Mouse (Mus musculus) liver, embryonic 12.5 days (tissue): ENCODE measurements around the gene Fgf2. TPM values are rescaled to one million over a fixed set of nuclear protein-coding genes. Genes with fewer than 3 reads are reported as not detected.

Experiments used
- ATAC-seq: fragments of 200-750 bp; cut with Nextera tagmentation; 2 replicates; pipeline ENCODE4 v1.8.0; 2017; ENCODE audit warnings: moderate number of reproducible peaks, mild to moderate bottlenecking, moderate library complexity
- H3K27ac ChIP-seq: fragments of 300-500 bp; sonication (generic); 2 replicates; pipeline ENCODE4 v1.5.1; 2016; ENCODE audit warnings: mild to moderate bottlenecking
- H3K27me3 ChIP-seq: fragments of 300-500 bp; sonication (generic); replicated peaks from 2 replicates; pipeline ENCODE4 v1.6.1; 2016; ENCODE audit warnings: mild to moderate bottlenecking, moderate library complexity
- H3K36me3 ChIP-seq: fragments of 300-500 bp; sonication (generic); 2 replicates; pipeline ENCODE4 v1.6.1; 2016; ENCODE audit warnings: mild to moderate bottlenecking, moderate library complexity
- H3K4me1 ChIP-seq: fragments of 300-500 bp; sonication (generic); 2 replicates; pipeline ENCODE4 v1.6.1; 2016
- H3K4me2 ChIP-seq: fragments of 300-500 bp; sonication (generic); 2 replicates; pipeline ENCODE4 v1.6.1; 2016; ENCODE audit warnings: mild to moderate bottlenecking, moderate library complexity
- H3K4me3 ChIP-seq: fragments of 300-500 bp; sonication (generic); 2 replicates; pipeline ENCODE4 v1.5.1; 2016; ENCODE audit warnings: mild to moderate bottlenecking, moderate library complexity
- H3K9ac ChIP-seq: fragments of 300-500 bp; sonication (generic); 2 replicates; pipeline ENCODE4 v1.6.1; 2016; ENCODE audit warnings: mild to moderate bottlenecking, moderate library complexity
- H3K9me3 ChIP-seq: fragments of 300-500 bp; sonication (generic); replicated peaks from 2 replicates; pipeline ENCODE4 v1.6.1; 2016; ENCODE audit warnings: mild to moderate bottlenecking, moderate library complexity
- WGBS: fragments of 180-500 bp; shearing (Covaris S2); methylation state at CpG from one replicate; pipeline ENCODE4 v1.1.7; 2016; ENCODE audit not compliant: insufficient replicate concordance; 5-methylcytosine and 5-hydroxymethylcytosine counted together
- polyA plus RNA-seq: library from polyadenylated mRNA; unstranded; fragments of >200 nt; fragmentation: Nextera tagmentation; extraction: Ambion mirVana; gene quantifications from 2 replicates; pipeline ENCODE4 v1.2.1, GENCODE M21; 2016

Gene Fgf2
- polyA plus RNA-seq, 1 experiment from 2014 or later = 0.30 TPM

- Histone ChIP-seq H3K27me3 (no peaks in the 10 kb centered on the region), H3K4me2 (no peak overlapping the region), H3K9me3 (no peaks in the 10 kb centered on the region), H3K4me1 (no peaks in the 10 kb centered on the region), H3K4me3 (no peak overlapping the region), H3K27ac (no peak overlapping the region), H3K36me3 (no peaks in the 10 kb centered on the region), H3K9ac (no peak overlapping the region)
- 76% methylated on average over 5 of the region's 5 CpGs for WGBS
- ATAC-seq = no peak
Measured at GRCm38 (mm10) chr3:37396930-37397608, 48.9 kb downstream of the Fgf2 start.

GRCm38 (mm10) chr3:37397646-37398045 lies 49.5 kb downstream of the Fgf2 start:
- ATAC-seq = no peak
- WGBS = 59% methylated on average over 3 of the region's 3 CpGs
- Histone ChIP-seq H3K36me3 (no peaks in the 10 kb centered on the region), H3K4me3 (no peak overlapping the region), H3K9ac (no peak overlapping the region), H3K27me3 (no peaks in the 10 kb centered on the region), H3K4me1 (no peaks in the 10 kb centered on the region), H3K4me2 (no peak overlapping the region), H3K9me3 (no peaks in the 10 kb centered on the region), H3K27ac (no peak overlapping the region)

- no peak overlapping the region for H3K4me3 ChIP-seq
- no peaks in the 10 kb centered on the region for H3K4me1 ChIP-seq
- no peaks in the 10 kb centered on the region for H3K27me3 ChIP-seq
- no peak overlapping the region for H3K27ac ChIP-seq
- H3K9me3 ChIP-seq = no peaks in the 10 kb centered on the region
- no peak for ATAC-seq
- 64% methylated on average over 7 of the region's 7 CpGs for WGBS
- no peaks in the 10 kb centered on the region for H3K36me3 ChIP-seq
- no peak overlapping the region for H3K4me2 ChIP-seq
- no peak overlapping the region for H3K9ac ChIP-seq
Measured at GRCm38 (mm10) chr3:37398661-37399395, 50.7 kb downstream of the Fgf2 start.

GRCm38 (mm10) chr3:37401729-37402610 lies 53.8 kb downstream of the Fgf2 start:
- Histone ChIP-seq H3K4me3 (no peak overlapping the region), H3K27me3 (no peaks in the 10 kb centered on the region), H3K9me3 (no peaks in the 10 kb centered on the region), H3K27ac (no peak overlapping the region), H3K4me1 (no peaks in the 10 kb centered on the region), H3K4me2 (no peak overlapping the region), H3K36me3 (no peaks in the 10 kb centered on the region; the same call in 1 of the 2 replicates), H3K9ac (no peak overlapping the region)
- 69% methylated on average over 11 of the region's 11 CpGs for WGBS
- no peak for ATAC-seq

DNA sequence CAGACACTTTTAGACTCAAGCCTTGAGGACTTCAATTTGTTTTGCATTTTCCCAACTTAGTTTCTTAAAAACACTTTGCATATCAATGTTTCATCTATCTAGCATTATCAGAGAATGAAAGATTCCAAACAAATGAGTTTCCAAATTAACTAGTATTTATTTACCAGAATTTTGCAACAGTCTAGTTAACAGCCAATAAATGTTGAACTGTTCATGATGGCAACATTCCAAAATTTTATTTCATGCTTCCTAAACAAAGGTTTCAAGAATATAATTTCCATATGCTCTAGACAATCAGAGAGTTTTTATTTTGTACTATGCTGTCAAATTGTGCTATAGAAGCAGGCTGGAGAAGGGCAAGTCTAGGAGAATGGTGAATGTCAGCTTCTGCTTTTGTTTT lies 59.5 kb downstream of the Fgf2 start:
- ATAC-seq = no peak
- no peak overlapping the region for H3K27ac ChIP-seq
- H3K4me1 ChIP-seq = no peaks in the 10 kb centered on the region
- no peaks in the 10 kb centered on the region for H3K27me3 ChIP-seq
- no peak overlapping the region for H3K4me3 ChIP-seq
- H3K4me2 ChIP-seq = no peak overlapping the region
- no peaks in the 10 kb centered on the region; the same call in 1 of the 2 replicates for H3K36me3 ChIP-seq
- no peaks in the 10 kb centered on the region for H3K9me3 ChIP-seq
- no peak overlapping the region for H3K9ac ChIP-seq

GRCm38 (mm10) chr3:37413446-37413845 lies 65.3 kb downstream of the Fgf2 start:
- H3K4me3 ChIP-seq = no peak overlapping the region
- H3K4me2 ChIP-seq = no peak overlapping the region
- no peak overlapping the region for H3K9ac ChIP-seq
- no peak for ATAC-seq
- H3K27me3 ChIP-seq = no peaks in the 10 kb centered on the region
- H3K9me3 ChIP-seq = no peaks in the 10 kb centered on the region
- peaks cover 3% of the 10 kb centered on the region; the same call in 1 of the 2 replicates for H3K36me3 ChIP-seq
- WGBS = 77% methylated on average over 3 of the region's 3 CpGs
- H3K27ac ChIP-seq = no peak overlapping the region
- peaks cover 10% of the 10 kb centered on the region for H3K4me1 ChIP-seq

GRCm38 (mm10) chr3:37414413-37414960 lies 66.3 kb downstream of the Fgf2 start:
- Histone ChIP-seq H3K9ac (no peak overlapping the region), H3K27me3 (no peaks in the 10 kb centered on the region), H3K9me3 (no peaks in the 10 kb centered on the region), H3K4me2 (no peak overlapping the region), H3K4me3 (no peak overlapping the region), H3K27ac (no peak overlapping the region), H3K4me1 (peaks cover 16% of the 10 kb centered on the region), H3K36me3 (peaks cover 3% of the 10 kb centered on the region; the same call in 1 of the 2 replicates)
- ATAC-seq = no peak
- WGBS = 46% methylated on average over 14 of the region's 14 CpGs

DNA sequence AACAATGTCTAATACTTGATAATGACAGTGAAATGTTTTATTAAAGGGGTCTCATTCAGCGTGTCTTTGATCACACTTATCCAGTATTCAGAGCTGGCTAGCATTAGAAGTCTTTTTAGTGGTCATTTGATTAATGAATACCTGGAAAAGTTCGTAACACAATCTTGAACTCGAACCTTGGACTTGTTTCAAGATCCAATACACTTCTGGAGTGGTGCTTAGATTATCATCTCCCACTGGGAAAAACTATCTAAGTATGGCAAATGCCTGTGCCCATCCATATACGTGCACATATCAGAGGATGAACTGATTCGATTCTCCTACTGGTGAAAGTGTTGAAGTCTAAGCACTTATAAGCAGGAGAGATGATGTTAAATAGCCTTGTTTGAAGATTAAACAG lies 70.2 kb downstream of the Fgf2 start:
- Histone ChIP-seq H3K9me3 (no peaks in the 10 kb centered on the region), H3K4me2 (peak overlapping the region; percentile 81), H3K27ac (no peak overlapping the region), H3K36me3 (peaks cover 3% of the 10 kb centered on the region; the same call in 1 of the 2 replicates), H3K27me3 (no peaks in the 10 kb centered on the region), H3K4me1 (peaks cover 29% of the 10 kb centered on the region), H3K4me3 (peak overlapping the region; percentile 99), H3K9ac (peak overlapping the region; percentile 85; the same call in 1 of the 2 replicates)
- 63% methylated on average over 5 of the region's 5 CpGs for WGBS
- no peak for ATAC-seq

DNA sequence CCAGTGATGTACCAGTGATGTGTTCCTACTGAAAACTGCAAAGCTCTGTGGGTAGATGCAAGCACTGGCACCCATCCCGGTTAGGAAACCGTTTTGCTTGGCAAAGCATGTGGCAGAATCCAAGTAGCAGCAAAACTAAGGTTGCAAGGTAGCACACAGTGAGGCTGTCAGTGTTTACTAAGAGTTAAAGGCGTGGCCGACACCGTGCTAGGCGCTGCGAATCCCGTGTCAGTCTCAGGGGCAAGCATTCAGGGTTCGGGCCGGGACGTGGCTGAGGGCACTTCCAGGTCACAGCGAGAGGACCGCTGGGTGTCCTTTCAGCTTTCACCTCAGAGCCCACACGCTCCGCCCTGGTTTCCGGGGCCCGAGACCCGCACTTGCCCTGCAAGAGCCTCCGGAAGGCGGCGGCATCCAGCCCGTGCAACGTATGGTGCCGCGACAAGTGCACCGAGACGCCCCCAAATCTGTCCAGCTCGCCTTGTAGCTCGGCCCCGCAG lies 70.9 kb downstream of the Fgf2 start:
- Histone ChIP-seq H3K4me1 (peaks cover 29% of the 10 kb centered on the region), H3K27ac (peak overlapping the region; percentile 89), H3K9ac (peak overlapping the region; percentile 85), H3K4me2 (peak overlapping the region; percentile 81), H3K4me3 (peak overlapping the region; percentile 99), H3K27me3 (no peaks in the 10 kb centered on the region), H3K9me3 (no peaks in the 10 kb centered on the region), H3K36me3 (peaks cover 5% of the 10 kb centered on the region; the same call in 1 of the 2 replicates)
- ATAC-seq = peak; percentile 52
- 0% methylated on average over 30 of the region's 30 CpGs for WGBS

DNA sequence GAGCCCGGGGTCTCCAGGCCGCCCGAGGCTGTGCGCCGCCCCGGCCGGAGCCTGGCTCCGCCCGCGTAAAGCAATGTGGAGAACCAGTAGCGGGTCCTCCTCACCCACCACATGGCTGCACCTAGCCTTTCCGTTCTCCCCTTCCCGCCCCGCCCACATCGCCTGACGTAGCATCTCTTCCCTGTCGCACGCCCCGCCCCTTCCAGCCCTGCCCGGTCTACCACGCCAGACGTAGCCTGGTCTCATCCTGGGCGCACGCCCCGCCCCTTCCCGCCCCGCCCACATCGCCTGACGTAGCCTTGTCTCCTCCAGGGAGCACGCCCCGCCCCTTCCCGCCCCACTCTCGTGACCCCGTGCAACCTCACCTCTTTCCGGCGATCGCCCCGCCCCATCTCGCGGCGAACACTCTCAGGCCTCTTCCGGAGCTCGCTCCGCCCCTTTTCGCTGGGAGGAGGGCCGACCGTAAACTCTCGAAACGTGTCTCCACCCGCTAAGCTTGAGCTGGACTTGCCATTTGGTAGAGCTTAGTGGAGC lies 71.4 kb downstream of the Fgf2 start, which contains the start of gene Spata5:
Gene Spata5 (plus strand): TSS at position 439 of the 534 bp plus-strand sequence.
- no peaks in the 10 kb centered on the region for H3K9me3 ChIP-seq
- peak; percentile 90 for ATAC-seq
- H3K4me3 ChIP-seq = peak within 1 kb of the TSS; percentile 99
- WGBS = under 1% methylated on average over 49 of the region's 50 CpGs
- peak within 1 kb of the TSS; percentile 86 for H3K9ac ChIP-seq
- no peaks in the 10 kb centered on the region for H3K27me3 ChIP-seq
- H3K4me1 ChIP-seq = peaks cover 29% of the 10 kb centered on the region
- peak within 1 kb of the TSS; percentile 81 for H3K4me2 ChIP-seq
- H3K36me3 ChIP-seq = peaks cover 7% of the 10 kb centered on the region
- peak within 1 kb of the TSS; percentile 95 for H3K27ac ChIP-seq

DNA sequence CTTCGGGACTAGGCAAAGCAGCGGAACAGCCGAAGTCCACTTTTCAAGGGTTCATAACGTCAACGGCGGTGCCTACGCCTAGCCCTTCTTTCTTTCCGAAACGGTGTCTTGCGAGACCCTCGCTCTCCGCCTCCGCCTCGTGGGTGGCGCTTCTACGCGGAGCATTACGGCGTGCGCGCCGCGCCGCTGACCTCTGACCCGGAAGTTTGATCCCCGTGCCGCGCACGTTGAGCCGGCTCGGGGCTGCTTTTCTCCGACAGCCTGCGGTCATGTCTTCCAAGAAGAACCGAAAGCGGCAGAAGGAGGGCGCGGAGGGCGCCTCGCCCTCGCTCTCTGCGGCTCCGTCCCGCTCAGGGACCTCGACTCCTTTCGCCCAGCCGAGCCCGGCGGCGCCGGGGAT lies 71.9 kb downstream of the Fgf2 start, which contains the start of gene Nudt6:
Gene Nudt6 (minus strand): TSS at position 140 of the 400 bp plus-strand sequence.
- peak within 1 kb of the TSS; percentile 95 for H3K27ac ChIP-seq
- ATAC-seq = peak; percentile 78
- peaks cover 29% of the 10 kb centered on the region for H3K4me1 ChIP-seq
- H3K36me3 ChIP-seq = peaks cover 12% of the 10 kb centered on the region
- peak within 1 kb of the TSS; percentile 99 for H3K4me3 ChIP-seq
- no peaks in the 10 kb centered on the region for H3K9me3 ChIP-seq
- H3K4me2 ChIP-seq = peak within 1 kb of the TSS; percentile 81
- peak within 1 kb of the TSS; percentile 86 for H3K9ac ChIP-seq
- no peaks in the 10 kb centered on the region for H3K27me3 ChIP-seq
- under 1% methylated on average over 50 of the region's 50 CpGs for WGBS
